Mouse (Mus musculus): ENCODE results near the gene Gm21477.
"Not testable (repeated sequence)": the region's sequence is repeated elsewhere in the genome, so short reads cannot be mapped to it uniquely, and the experiment has no call there.

Gene Gm21477

GRCm38 (mm10) chrY:87116521-87116920 lies at the start of gene Gm21477:
Gm21477 (plus strand) TSS chrY:87116821.
- not testable (repeated sequence) for DNase-seq (ENCODE audit: low spot score in 2 of 2)

Data from spleen, postnatal 4 days (tissue).